Mouse (Mus musculus) brain, embryonic 18.5 days (tissue): ENCODE measurements around the gene Nolc1.

Source experiments
- DNase-seq: peaks from one replicate; pipeline ENCODE4 v3.0.0-alpha.2; 2012; ENCODE audit warnings: low read depth, low spot score

The Nolc1 gene

GRCm38 (mm10) chr19:46042476-46043011 lies 33.1 kb upstream of the Nolc1 start:
- DNase-seq, result no peak

- DNase-seq, result no peak
Measured at GRCm38 (mm10) chr19:46043380-46043779, 32.3 kb upstream of the Nolc1 start.

- no peak for DNase-seq
Measured at GRCm38 (mm10) chr19:46044271-46044992, 31.2 kb upstream of the Nolc1 start, which contains the start of gene Pprc1. Gene Pprc1 (plus strand): TSS chr19:46044886.

- DNase-seq, result no peak
Measured at GRCm38 (mm10) chr19:46044993-46045695, 30.5 kb upstream of the Nolc1 start, which contains the start of gene Ldb1. Gene Ldb1 (minus strand): TSS chr19:46045214.

- no peak for DNase-seq
Measured at GRCm38 (mm10) chr19:46045696-46046311, 29.9 kb upstream of the Nolc1 start.

- DNase-seq, result no peak
Measured at GRCm38 (mm10) chr19:46046621-46047025, 29.0 kb upstream of the Nolc1 start.

GRCm38 (mm10) chr19:46047426-46047825 lies 28.2 kb upstream of the Nolc1 start:
- no peak for DNase-seq

GRCm38 (mm10) chr19:46049129-46049528 lies 26.5 kb upstream of the Nolc1 start:
- no peak for DNase-seq

GRCm38 (mm10) chr19:46050462-46050861 lies 25.2 kb upstream of the Nolc1 start:
- no peak for DNase-seq

- DNase-seq, result no peak
Measured at GRCm38 (mm10) chr19:46055752-46056387, 19.8 kb upstream of the Nolc1 start.

- DNase-seq, result peak; percentile 94
Measured at GRCm38 (mm10) chr19:46056388-46056946, 19.2 kb upstream of the Nolc1 start.

GRCm38 (mm10) chr19:46056947-46057607 lies 18.6 kb upstream of the Nolc1 start:
- no peak for DNase-seq

- DNase-seq, result no peak
Measured at GRCm38 (mm10) chr19:46058466-46058865, 17.2 kb upstream of the Nolc1 start.

- DNase-seq, result no peak
Measured at GRCm38 (mm10) chr19:46060845-46061244, 14.8 kb upstream of the Nolc1 start.

GRCm38 (mm10) chr19:46068054-46068453 lies 7.6 kb upstream of the Nolc1 start:
- no peak for DNase-seq

GRCm38 (mm10) chr19:46073285-46073684 lies 2.4 kb upstream of the Nolc1 start:
- DNase-seq, result no peak

- no peak for DNase-seq
Measured at GRCm38 (mm10) chr19:46074266-46074665, 1.4 kb upstream of the Nolc1 start.

GRCm38 (mm10) chr19:46078535-46078934 lies 2.9 kb downstream of the Nolc1 start:
- no peak for DNase-seq

- no peak for DNase-seq
Measured at GRCm38 (mm10) chr19:46085185-46085584, 9.5 kb downstream of the Nolc1 start.

GRCm38 (mm10) chr19:46086337-46086736 lies 10.7 kb downstream of the Nolc1 start:
- peak; percentile 18 for DNase-seq

GRCm38 (mm10) chr19:46087871-46088270 lies 12.2 kb downstream of the Nolc1 start:
- no peak for DNase-seq
